Mouse (Mus musculus) G1E (cell line): ENCODE measurements around the gene Pik3r1. TPM values are rescaled to one million over a fixed set of nuclear protein-coding genes. Genes with fewer than 3 reads are reported as not detected.

Experiments
- ATAC-seq: 2 replicates; pipeline ENCODE4 v1.8.0; 2016; ENCODE audit warnings: mild to moderate bottlenecking; ENCODE audit not compliant: insufficient number of reproducible peaks, poor library complexity, low FRiP score, severe bottlenecking; ENCODE audit errors: extremely low read depth
- DNase-seq: peaks from one replicate; pipeline ENCODE4 v3.0.0; 2012; ENCODE audit warnings: low spot score
- H3K27me3 ChIP-seq: 2 replicates; pipeline ENCODE4 v1.6.1; 2012; ENCODE audit warnings: mild to moderate bottlenecking, low read length, inconsistent platforms; ENCODE audit not compliant: insufficient read depth
- H3K36me3 ChIP-seq: replicated peaks from 2 replicates; pipeline ENCODE3; 2012; ENCODE audit warnings: mild to moderate bottlenecking, inconsistent platforms
- H3K4me1 ChIP-seq: 2 replicates; pipeline ENCODE4 v1.6.1; 2012; ENCODE audit warnings: low read depth, low read length, inconsistent platforms, mixed read lengths; ENCODE audit not compliant: insufficient read depth
- H3K4me3 ChIP-seq: 2 replicates; pipeline ENCODE4 v1.5.1; 2012; ENCODE audit warnings: low read depth, mild to moderate bottlenecking, inconsistent platforms, low read length, moderate library complexity, mixed read lengths
- H3K9me3 ChIP-seq: replicated peaks from 2 replicates; pipeline ENCODE4 v1.6.1; 2012; ENCODE audit warnings: inconsistent platforms
- CTCF ChIP-seq: IDR thresholded peaks from 2 replicates; pipeline ENCODE4 v1.5.1; 2012; ENCODE audit warnings: low read depth, low read length, inconsistent platforms, mixed read lengths
- GATA1 ChIP-seq: IDR thresholded peaks from 2 replicates; pipeline ENCODE4 v1.6.1; 2012; ENCODE audit warnings: borderline replicate concordance, low read length, inconsistent platforms, mixed read lengths
- GATA2 ChIP-seq: IDR thresholded peaks from 2 replicates; pipeline ENCODE4 v1.6.1; 2012; ENCODE audit warnings: low read depth, low read length, inconsistent platforms, borderline replicate concordance
- POLR2AphosphoS5 ChIP-seq: IDR thresholded peaks from 2 replicates; pipeline ENCODE4 v1.6.1; 2012; ENCODE audit warnings: low read depth, low read length, inconsistent platforms; ENCODE audit not compliant: insufficient replicate concordance
- TAL1 ChIP-seq: conservative IDR thresholded peaks from 2 replicates; pipeline ENCODE4 v1.6.1; 2012; ENCODE audit warnings: low read depth, low read length, inconsistent platforms, mixed read lengths
- polyA plus RNA-seq: library from polyadenylated mRNA; stranded (reverse); fragments of >175 nt; gene quantifications from 2 replicates; pipeline ENCODE4 v1.2.3, GENCODE M21; 2012
- total RNA-seq, 2 experiments: library from RNA; stranded (forward) in 1 of 2; stranded (reverse) in 1 of 2; fragments of 200-1000 nt in 1 of 2; fragments of >200 nt in 1 of 2; fragmentation: Nextera tagmentation in 1 of 2; gene quantifications; 2 replicates each; pipeline ENCODE4 v1.2.3; 2014 to 2017

The Pik3r1 gene
- total and polyA plus RNA-seq, 3 experiments, result 9.3 to 150 (median 111) TPM

GRCm38 (mm10) chr13:101796983-101797382 lies 29.0 kb upstream of the Pik3r1 start:
- H3K27me3 ChIP-seq, result peaks cover 27% of the 10 kb centered on the region
- peaks cover 27% of the 10 kb centered on the region for H3K4me1 ChIP-seq
- H3K4me3 ChIP-seq, result no peak overlapping the region
- ATAC-seq (0 out of 2 replicates have a peak, but pooled peaks have one; percentile 9), DNase-seq (no peak)
- H3K36me3 ChIP-seq, result no peaks in the 10 kb centered on the region
- no peaks in the 10 kb centered on the region for H3K9me3 ChIP-seq
- TF ChIP-seq CTCF (no peak), GATA2 (no peak), POLR2AphosphoS5 (no peak)

- no peak for TF ChIP-seq TAL1
- TF ChIP-seq POLR2AphosphoS5, result no peak
- no peak for TF ChIP-seq GATA1
- no peak for TF ChIP-seq GATA2
- no peak for TF ChIP-seq CTCF
- H3K4me1 ChIP-seq, result peaks cover 9% of the 10 kb centered on the region
- H3K9me3 ChIP-seq, result no peaks in the 10 kb centered on the region
- H3K4me3 ChIP-seq, result no peak overlapping the region
- no peaks in the 10 kb centered on the region for H3K36me3 ChIP-seq
- DNase-seq, result no peak
- ATAC-seq, result no peak
- H3K27me3 ChIP-seq, result peaks cover 6% of the 10 kb centered on the region
Observed at GRCm38 (mm10) chr13:101785705-101786104, 17.7 kb upstream of the Pik3r1 start.

GRCm38 (mm10) chr13:101784651-101785289 lies 16.8 kb upstream of the Pik3r1 start:
- ATAC-seq, result no peak
- Histone ChIP-seq H3K27me3 (peaks cover 6% of the 10 kb centered on the region), H3K4me1 (peaks cover 9% of the 10 kb centered on the region), H3K9me3 (no peaks in the 10 kb centered on the region), H3K36me3 (no peaks in the 10 kb centered on the region), H3K4me3 (no peak overlapping the region)
- TF ChIP-seq TAL1 (no peak), POLR2AphosphoS5 (no peak), GATA1 (no peak), CTCF (no peak), GATA2 (no peak)
- DNase-seq, result no peak

- TF ChIP-seq GATA1, result no peak
- no peak for TF ChIP-seq GATA2
- no peak for TF ChIP-seq TAL1
- TF ChIP-seq POLR2AphosphoS5, result no peak
- no peak for TF ChIP-seq CTCF
- DNase-seq (no peak), ATAC-seq (no peak)
- no peaks in the 10 kb centered on the region for H3K36me3 ChIP-seq
- no peaks in the 10 kb centered on the region for H3K9me3 ChIP-seq
- H3K4me1 ChIP-seq, result peaks cover 22% of the 10 kb centered on the region
- no peak overlapping the region for H3K4me3 ChIP-seq
- H3K27me3 ChIP-seq, result no peaks in the 10 kb centered on the region
Observed at GRCm38 (mm10) chr13:101779011-101779410, 11.0 kb upstream of the Pik3r1 start.

- Histone ChIP-seq H3K36me3 (no peaks in the 10 kb centered on the region), H3K4me1 (peaks cover 30% of the 10 kb centered on the region), H3K27me3 (no peaks in the 10 kb centered on the region), H3K9me3 (no peaks in the 10 kb centered on the region), H3K4me3 (no peak overlapping the region)
- no peak for DNase-seq
- no peak for TF ChIP-seq CTCF
- TF ChIP-seq POLR2AphosphoS5, result no peak
- no peak for TF ChIP-seq GATA2
- no peak for TF ChIP-seq TAL1
- no peak for TF ChIP-seq GATA1
- ATAC-seq, result no peak
Observed at GRCm38 (mm10) chr13:101777851-101778250, 9.8 kb upstream of the Pik3r1 start.

GRCm38 (mm10) chr13:101771071-101771470 lies 3.1 kb upstream of the Pik3r1 start:
- H3K27me3 ChIP-seq, result no peaks in the 10 kb centered on the region
- peak; percentile 41 for DNase-seq
- no peak for TF ChIP-seq GATA2
- TF ChIP-seq CTCF, result no peak
- TF ChIP-seq GATA1, result no peak
- TF ChIP-seq TAL1, result peak; percentile 68
- TF ChIP-seq POLR2AphosphoS5, result no peak
- peaks cover under 1% of the 10 kb centered on the region for H3K36me3 ChIP-seq
- peaks cover 65% of the 10 kb centered on the region for H3K4me1 ChIP-seq
- ATAC-seq, result peak; percentile 66
- H3K9me3 ChIP-seq, result no peaks in the 10 kb centered on the region
- H3K4me3 ChIP-seq, result peak overlapping the region; percentile 10; the same call in 1 of the 2 replicates
